Mouse (Mus musculus) left cerebral cortex, postnatal 10 days (tissue): ENCODE measurements around the gene Tnfsf18. TPM values are rescaled to one million over a fixed set of nuclear protein-coding genes. Genes with fewer than 3 reads are reported as not detected.

Experiments used
- total RNA-seq, 2 experiments: library from RNA; stranded (reverse); gene quantifications; 2 replicates each; pipeline ENCODE4 v1.2.3; 2021

Gene Tnfsf18
- total RNA-seq, 2 experiments from 2014 or later, result not detected

Other genes starting within 250 kb of the Tnfsf18 start
- gene Prdx6, start 243.4 kb upstream of the Tnfsf18 start, total RNA-seq, result 100 to 1,000 TPM; 192 to 206 TPM
- gene Tnfsf4, start 99.2 kb upstream of the Tnfsf18 start, total RNA-seq, result not detected